ENCODE assay signal across 1 mouse cellular context in genomic region chr4:8207924-8208323, GRCm38 (mm10).
TF ChIP-seq lines count a peak whose summit lies in the region.

No protein-coding gene starts in this region.

TF ChIP-seq in MEL, 35 proteins besides CTCF, POLR2A, EP300 and RAD21 (continued from another document):
- no peak for TF ChIP-seq E2F4 (IDR thresholded peaks at IDR 0.05; ENCODE audit: borderline replicate concordance, low read depth, low read length)
- no peak for TF ChIP-seq ZKSCAN1 (IDR thresholded peaks at IDR 0.05; ENCODE audit: low read depth, low read length)
- no peak for TF ChIP-seq MXI1 (IDR thresholded peaks at IDR 0.05; ENCODE audit: low read depth, low read length)
- no peak for TF ChIP-seq SMC3 (IDR thresholded peaks at IDR 0.05; ENCODE audit: low read depth, low read length)
- TF ChIP-seq ELF1 (IDR thresholded peaks at IDR 0.05; ENCODE audit: low read depth, low read length) = no peak
